Mouse (Mus musculus): ENCODE results near the gene Car10. TPM values are rescaled to one million over a fixed set of nuclear protein-coding genes. Genes with fewer than 3 reads are reported as not detected.

Gene Car10
- total and polyA plus RNA-seq, 3 experiments, result not detected

DNA sequence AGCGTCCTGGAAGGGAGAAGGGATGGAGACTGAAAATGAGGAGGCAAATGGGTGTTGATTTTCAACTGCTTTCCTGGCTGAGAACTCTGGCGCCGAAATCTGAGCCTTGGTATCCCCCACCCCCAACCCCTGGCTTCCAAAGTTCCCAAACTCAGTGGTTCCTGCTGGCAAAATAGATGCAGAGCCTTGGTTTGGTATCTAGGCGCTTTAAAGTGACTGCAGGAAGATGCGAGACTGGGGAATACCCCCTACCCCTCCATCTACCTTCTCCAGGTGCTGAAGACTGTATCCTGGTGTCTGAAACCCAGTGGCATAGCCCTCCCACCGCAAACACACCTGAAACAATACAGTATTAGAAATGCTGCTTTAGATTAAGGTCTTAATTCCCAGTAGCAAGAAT is 2.8 kb downstream of the Car10 start:
- H3K4me1 ChIP-seq (ENCODE audit: control insufficient read depth in 1 of 2, insufficient read depth in 2 of 2, low read length in 2 of 2), result no peaks in the 10 kb centered on the region
- no peaks in the 10 kb centered on the region for H3K79me2 ChIP-seq (ENCODE audit: control insufficient read depth, insufficient read depth, low read length, poor library complexity)
- H3K27ac ChIP-seq (ENCODE audit: control insufficient read depth, low read depth, low read length), result no peak overlapping the region
- H3K27me3 ChIP-seq (ENCODE audit: control insufficient read depth in 1 of 2, insufficient read depth in 2 of 2, low read length in 2 of 2), result no peaks in the 10 kb centered on the region
- H3K36me3 ChIP-seq (ENCODE audit: control insufficient read depth in 1 of 2, insufficient read depth in 2 of 2, low read length in 2 of 2), result no peaks in the 10 kb centered on the region
- TF ChIP-seq POLR2AphosphoS5 (IDR thresholded peaks at IDR 0.05; ENCODE audit: borderline replicate concordance, low read depth, low read length), result no peak
- TF ChIP-seq MXI1 (IDR thresholded peaks at IDR 0.05; ENCODE audit: low read depth, low read length), result no peak
- no peak for TF ChIP-seq CHD2 (IDR thresholded peaks at IDR 0.05; ENCODE audit: low read length)
- TF ChIP-seq TBP (IDR thresholded peaks at IDR 0.05; ENCODE audit: low read depth, low read length), result no peak
- no peak for TF ChIP-seq CTCF (IDR thresholded peaks at IDR 0.05 in 2 of 3, conservative IDR thresholded peaks at IDR 0.05 in 1 of 3; ENCODE audit: control insufficient read depth in 1 of 3, insufficient read depth in 1 of 3, low read depth in 2 of 3, low read length in 3 of 3, poor library complexity in 1 of 3, severe bottlenecking in 1 of 3)
- TF ChIP-seq TCF12 (IDR thresholded peaks at IDR 0.05; ENCODE audit: low read depth, low read length), result no peak
- TF ChIP-seq ZKSCAN1 (IDR thresholded peaks at IDR 0.05; ENCODE audit: low read depth, low read length), result no peak
- no peak for TF ChIP-seq USF1 (IDR thresholded peaks at IDR 0.05; ENCODE audit: low read depth, low read length)
- no peak for TF ChIP-seq POLR2A (IDR thresholded peaks at IDR 0.05; ENCODE audit: control insufficient read depth in 1 of 2, insufficient read depth in 1 of 2, low read depth in 1 of 2, low read length in 2 of 2, poor library complexity in 1 of 2)
- no peak for TF ChIP-seq GABPA (IDR thresholded peaks at IDR 0.05; ENCODE audit: low read depth, low read length)
- no peak for TF ChIP-seq KAT2A (conservative IDR thresholded peaks at IDR 0.05; ENCODE audit: low read depth, low read length)
- no peak for TF ChIP-seq BHLHE40 (IDR thresholded peaks at IDR 0.05; ENCODE audit: borderline replicate concordance, low read depth, low read length)
- TF ChIP-seq NELFE (IDR thresholded peaks at IDR 0.05; ENCODE audit: low read depth, low read length), result no peak
- TF ChIP-seq E2F4 (IDR thresholded peaks at IDR 0.05; ENCODE audit: borderline replicate concordance, low read depth, low read length), result no peak
- no peak for TF ChIP-seq ZNF384 (IDR thresholded peaks at IDR 0.05; ENCODE audit: low read depth, low read length)
- H3K4me3 ChIP-seq (ENCODE audit: control insufficient read depth in 1 of 2, insufficient read depth in 1 of 2, low read depth in 2 of 2, low read length in 2 of 2), result no peak overlapping the region
- no peak for DNase-seq (ENCODE audit: low read depth, low spot score)
- no peaks in the 10 kb centered on the region for H3K9me3 ChIP-seq (replicated peaks; ENCODE audit: insufficient read depth, low read length)
- no peak overlapping the region for H3K9ac ChIP-seq (ENCODE audit: control insufficient read depth, low read depth, low read length, poor library complexity, severe bottlenecking)

DNA sequence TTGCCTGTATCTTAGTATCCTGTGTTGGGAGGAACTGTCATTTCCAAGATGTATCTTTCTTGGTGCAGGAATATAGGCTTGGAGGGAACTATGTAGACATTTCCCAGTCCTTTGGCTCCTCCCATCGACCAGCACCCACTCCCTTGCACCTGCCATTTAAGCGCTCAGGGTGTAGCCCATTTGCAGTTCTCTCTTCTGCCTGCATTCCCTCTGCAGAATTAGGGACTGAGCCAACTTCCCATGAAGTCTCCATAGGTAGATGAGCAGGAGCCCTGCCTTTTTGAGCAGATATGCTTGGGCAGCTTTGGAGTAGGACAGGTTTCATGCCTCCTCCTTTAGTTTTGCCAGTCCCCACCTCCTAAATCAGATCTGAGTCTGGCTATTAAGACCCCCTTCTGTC is 3.3 kb downstream of the Car10 start:
- no peaks in the 10 kb centered on the region for H3K27me3 ChIP-seq (ENCODE audit: control insufficient read depth in 1 of 2, insufficient read depth in 2 of 2, low read length in 2 of 2)
- no peak overlapping the region for H3K9ac ChIP-seq (ENCODE audit: control insufficient read depth, low read depth, low read length, poor library complexity, severe bottlenecking)
- no peak overlapping the region for H3K27ac ChIP-seq (ENCODE audit: control insufficient read depth, low read depth, low read length)
- H3K9me3 ChIP-seq (replicated peaks; ENCODE audit: insufficient read depth, low read length), result no peaks in the 10 kb centered on the region
- H3K36me3 ChIP-seq (ENCODE audit: control insufficient read depth in 1 of 2, insufficient read depth in 2 of 2, low read length in 2 of 2), result no peaks in the 10 kb centered on the region
- H3K4me3 ChIP-seq (ENCODE audit: control insufficient read depth in 1 of 2, insufficient read depth in 1 of 2, low read depth in 2 of 2, low read length in 2 of 2), result no peak overlapping the region
- H3K79me2 ChIP-seq (ENCODE audit: control insufficient read depth, insufficient read depth, low read length, poor library complexity), result no peaks in the 10 kb centered on the region
- H3K4me1 ChIP-seq (ENCODE audit: control insufficient read depth in 1 of 2, insufficient read depth in 2 of 2, low read length in 2 of 2), result no peaks in the 10 kb centered on the region
- DNase-seq (ENCODE audit: low read depth, low spot score), result no peak
- no peak for TF ChIP-seq CHD1 (IDR thresholded peaks at IDR 0.05; ENCODE audit: low read depth, low read length)
- TF ChIP-seq TAL1 (IDR thresholded peaks at IDR 0.05; ENCODE audit: low read length), result no peak
- no peak for TF ChIP-seq EP300 (IDR thresholded peaks at IDR 0.05; ENCODE audit: low read depth in 1 of 2, low read length in 2 of 2)
- TF ChIP-seq KAT2A (conservative IDR thresholded peaks at IDR 0.05; ENCODE audit: low read depth, low read length), result no peak
- no peak for TF ChIP-seq CHD2 (IDR thresholded peaks at IDR 0.05; ENCODE audit: low read length)
- TF ChIP-seq E2F4 (IDR thresholded peaks at IDR 0.05; ENCODE audit: borderline replicate concordance, low read depth, low read length), result no peak
- TF ChIP-seq MAZ (IDR thresholded peaks at IDR 0.05; ENCODE audit: low read depth, low read length), result no peak
- no peak for TF ChIP-seq TCF12 (IDR thresholded peaks at IDR 0.05; ENCODE audit: low read depth, low read length)
- TF ChIP-seq RAD21 (IDR thresholded peaks at IDR 0.05; ENCODE audit: low read depth, low read length), result no peak
- TF ChIP-seq GATA1 (IDR thresholded peaks at IDR 0.05; ENCODE audit: low read depth, low read length), result no peak
- TF ChIP-seq NELFE (IDR thresholded peaks at IDR 0.05; ENCODE audit: low read depth, low read length), result no peak
- TF ChIP-seq JUND (IDR thresholded peaks at IDR 0.05; ENCODE audit: low read depth, low read length), result no peak
- no peak for TF ChIP-seq RCOR1 (IDR thresholded peaks at IDR 0.05; ENCODE audit: low read depth, low read length)
- no peak for TF ChIP-seq POLR2AphosphoS2 (IDR thresholded peaks at IDR 0.05; ENCODE audit: low read length)
- TF ChIP-seq MAX (IDR thresholded peaks at IDR 0.05; ENCODE audit: low read length), result no peak
- no peak for TF ChIP-seq ZNF384 (IDR thresholded peaks at IDR 0.05; ENCODE audit: low read depth, low read length)
- no peak for TF ChIP-seq ZKSCAN1 (IDR thresholded peaks at IDR 0.05; ENCODE audit: low read depth, low read length)

All from MEL (cell line).